Mouse (Mus musculus) splenic B cell, adult 2 months (primary cell): ENCODE data around the gene Hmga1b.
"Not testable (repeated sequence)": the region's sequence is repeated elsewhere in the genome, so short reads cannot be mapped to it uniquely, and the experiment has no call there.

Experiments
- DNase-seq: peaks from one replicate; pipeline ENCODE4 v3.0.0-alpha.2; 2011; ENCODE audit warnings: low read depth, low spot score
- H3K27me3 ChIP-seq: 2 replicates; pipeline ENCODE4 v1.6.1; 2012; ENCODE audit warnings: mild to moderate bottlenecking, low read length, moderate library complexity, mixed read lengths; ENCODE audit not compliant: control insufficient read depth, poor library complexity, insufficient read depth, severe bottlenecking
- H3K36me3 ChIP-seq: 2 replicates; pipeline ENCODE4 v1.6.1; 2012; ENCODE audit warnings: mild to moderate bottlenecking, low read length, moderate library complexity, mixed read lengths; ENCODE audit not compliant: control insufficient read depth, poor library complexity, insufficient read depth, severe bottlenecking

Gene Hmga1b

GRCm38 (mm10) chr11:120762672-120763041 is at the start of gene Hmga1b:
Hmga1b (plus strand) TSS chr11:120762794.
- H3K36me3 ChIP-seq, DNase-seq, H3K27me3 ChIP-seq: not testable (repeated sequence)

DNA sequence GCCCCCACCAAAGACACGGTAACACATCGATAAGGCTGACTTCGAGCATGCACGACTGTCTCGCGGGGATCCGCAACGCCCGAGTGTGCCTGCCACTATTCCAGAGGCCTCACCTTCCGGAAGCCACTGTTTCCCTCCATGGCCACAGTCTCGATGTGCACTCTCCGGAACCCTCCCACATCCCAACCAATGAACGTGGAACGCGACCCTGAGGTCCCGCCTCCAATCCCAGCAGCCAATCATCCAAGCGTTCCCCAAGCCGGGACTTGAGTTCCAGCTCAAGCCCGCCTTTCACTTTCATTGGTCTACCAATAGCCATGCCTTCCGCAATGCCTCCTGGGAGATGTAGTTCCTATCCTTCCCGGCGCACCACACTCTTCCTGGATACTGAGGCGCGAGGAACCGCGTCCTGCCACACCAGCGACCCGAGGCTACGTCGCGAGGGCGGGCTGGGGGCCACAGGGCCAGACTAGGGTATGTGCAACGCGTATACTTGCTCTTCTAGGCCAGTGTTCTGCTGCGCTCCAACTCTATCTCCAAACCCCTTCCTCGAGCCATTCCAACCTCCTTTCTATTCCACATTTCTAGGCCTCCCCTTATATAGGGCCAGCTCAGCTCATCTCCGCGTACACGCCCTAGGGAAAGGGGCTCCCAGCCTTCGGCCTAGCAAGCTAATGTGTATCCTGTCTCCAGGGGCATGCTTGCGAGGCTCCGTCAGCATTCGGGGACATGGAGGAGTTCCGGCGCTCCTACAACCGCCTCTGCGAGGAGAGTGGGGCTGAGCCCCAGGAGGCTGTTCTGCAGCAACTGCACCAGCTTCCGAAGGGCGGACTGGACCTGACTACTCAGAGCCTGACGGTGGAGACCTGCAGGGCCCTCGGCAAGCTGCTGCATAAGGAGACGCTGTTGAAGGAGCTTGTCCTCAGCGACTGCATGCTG is 48.7 kb upstream of the Hmga1b start, which contains the start of the genes Cenpx and Lrrc45:
TSS of gene Cenpx (minus strand) at position 159 of the 939 bp plus-strand sequence.
TSS of gene Lrrc45 (plus strand) at position 346 of the 939 bp plus-strand sequence.
- DNase-seq: peak; percentile 97
- no peaks in the 10 kb centered on the region for H3K27me3 ChIP-seq
- peaks cover 3% of the 10 kb centered on the region for H3K36me3 ChIP-seq

GRCm38 (mm10) chr11:120714546-120714945 is 48.0 kb upstream of the Hmga1b start:
- no peak for DNase-seq
- peaks cover 3% of the 10 kb centered on the region for H3K36me3 ChIP-seq
- no peaks in the 10 kb centered on the region for H3K27me3 ChIP-seq

- Histone ChIP-seq H3K36me3 (peaks cover 3% of the 10 kb centered on the region), H3K27me3 (no peaks in the 10 kb centered on the region)
- DNase-seq: no peak
These were observed 47.5 kb upstream of the Hmga1b start for GRCm38 (mm10) chr11:120715131-120715530.

- Histone ChIP-seq H3K36me3 (peaks cover 3% of the 10 kb centered on the region), H3K27me3 (no peaks in the 10 kb centered on the region)
- DNase-seq: no peak
These were observed 43.4 kb upstream of the Hmga1b start for GRCm38 (mm10) chr11:120719242-120719641.

DNA sequence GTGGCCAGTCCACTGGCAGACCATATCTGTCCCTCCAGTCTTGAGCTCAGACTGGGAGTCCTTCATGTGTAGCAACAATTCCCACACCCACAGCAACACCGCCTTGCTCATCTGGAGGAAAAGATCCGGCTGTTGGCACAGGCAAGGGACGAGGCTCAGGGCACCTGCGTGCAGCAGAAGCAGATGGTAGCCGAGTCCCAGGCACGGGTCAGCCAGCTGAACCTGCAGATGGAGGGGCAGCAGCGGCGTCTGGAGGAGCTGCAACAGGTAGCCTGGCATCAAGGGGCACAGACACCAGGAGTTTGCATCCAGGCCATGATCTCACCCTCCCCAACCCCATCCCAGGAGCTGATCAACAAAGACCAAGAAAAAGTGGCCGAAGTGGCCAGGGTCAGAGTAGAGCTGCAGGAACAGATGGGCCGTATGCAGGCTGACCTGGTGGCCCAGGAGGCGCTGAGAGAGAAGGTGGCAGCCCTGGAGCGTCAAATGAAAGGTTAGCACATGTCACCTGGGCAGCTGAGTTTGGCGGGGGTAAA is 42.7 kb upstream of the Hmga1b start:
- DNase-seq: no peak
- peaks cover 3% of the 10 kb centered on the region for H3K36me3 ChIP-seq
- no peaks in the 10 kb centered on the region for H3K27me3 ChIP-seq

DNA sequence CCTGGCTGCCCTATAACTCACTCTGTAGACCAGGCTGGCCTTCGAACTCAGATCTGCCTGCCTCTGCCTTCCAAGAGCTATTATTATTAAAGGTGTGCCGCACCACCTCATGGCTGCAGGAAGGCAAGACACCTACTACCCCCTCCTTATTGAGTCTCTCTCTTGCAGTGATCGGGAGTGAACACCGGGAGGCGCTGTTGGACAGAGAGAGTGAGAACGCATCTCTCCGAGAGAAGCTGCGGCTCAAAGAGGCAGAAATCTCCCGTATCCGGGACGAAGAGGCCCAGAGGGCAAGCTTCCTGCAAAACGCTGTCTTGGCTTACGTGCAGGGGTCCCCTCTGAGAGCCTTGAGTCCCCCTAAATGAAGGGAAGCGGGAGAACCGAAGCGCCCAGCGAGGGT is 42.1 kb upstream of the Hmga1b start:
- Histone ChIP-seq H3K36me3 (peaks cover 3% of the 10 kb centered on the region), H3K27me3 (no peaks in the 10 kb centered on the region)
- DNase-seq: peak; percentile 94

- no peaks in the 10 kb centered on the region for H3K27me3 ChIP-seq
- DNase-seq: peak; percentile 42
- peaks cover 3% of the 10 kb centered on the region for H3K36me3 ChIP-seq
These were observed 41.2 kb upstream of the Hmga1b start, which contains the start of gene Rac3 for GRCm38 (mm10) chr11:120721124-120722066. Rac3 (plus strand) TSS chr11:120721470.

DNA sequence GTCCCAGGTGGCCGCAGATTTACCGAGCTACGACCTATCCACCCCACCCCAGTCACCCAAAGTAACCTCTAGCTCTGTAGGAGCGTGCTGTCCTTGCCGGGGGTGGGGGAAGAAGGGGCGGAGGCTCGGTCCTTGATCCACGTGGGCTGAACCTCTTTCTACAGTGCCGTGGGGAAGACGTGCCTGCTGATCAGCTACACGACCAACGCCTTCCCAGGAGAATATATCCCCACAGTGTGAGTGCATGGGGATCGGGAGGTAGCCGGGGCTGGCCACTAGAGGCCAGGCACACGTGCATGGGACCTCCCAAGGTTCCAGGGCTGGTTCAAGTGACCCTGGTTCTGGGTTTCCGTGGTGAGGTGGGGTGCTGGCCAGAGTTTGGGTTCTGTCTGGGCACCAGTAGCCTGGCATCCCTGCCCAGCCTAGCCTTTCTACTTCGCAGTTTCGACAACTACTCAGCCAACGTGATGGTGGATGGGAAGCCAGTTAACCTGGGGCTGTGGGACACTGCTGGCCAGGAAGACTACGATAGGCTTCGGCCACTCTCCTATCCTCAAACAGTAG is 40.4 kb upstream of the Hmga1b start:
- no peaks in the 10 kb centered on the region for H3K27me3 ChIP-seq
- peaks cover 3% of the 10 kb centered on the region for H3K36me3 ChIP-seq
- DNase-seq: no peak

DNA sequence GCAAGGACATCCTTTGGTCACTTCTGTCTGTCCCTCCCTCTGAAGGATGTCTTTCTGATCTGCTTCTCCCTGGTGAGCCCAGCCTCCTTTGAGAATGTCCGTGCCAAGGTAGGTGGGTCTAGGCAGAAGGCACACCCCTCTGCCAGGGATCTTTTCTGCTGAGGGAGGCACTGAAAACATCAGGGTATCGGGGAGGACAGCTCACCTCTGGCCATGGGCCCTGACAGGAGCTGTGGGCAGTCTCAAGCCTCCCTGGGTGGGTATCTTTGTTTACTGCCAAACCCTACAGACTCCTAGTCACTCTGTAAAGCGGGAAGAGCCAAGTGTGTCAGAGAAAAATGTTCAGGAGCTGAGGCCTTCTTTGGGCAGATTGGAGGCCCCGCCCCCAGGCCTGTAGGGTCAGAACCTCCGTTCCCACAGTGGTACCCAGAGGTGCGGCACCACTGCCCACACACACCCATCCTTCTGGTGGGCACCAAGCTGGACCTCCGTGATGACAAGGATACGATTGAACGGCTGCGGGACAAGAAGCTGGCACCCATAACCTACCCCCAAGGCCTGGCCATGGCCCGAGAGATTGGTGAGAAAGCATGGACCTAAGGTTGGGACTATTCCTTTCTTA is 39.7 kb upstream of the Hmga1b start:
- H3K36me3 ChIP-seq: peaks cover under 1% of the 10 kb centered on the region
- H3K27me3 ChIP-seq: no peaks in the 10 kb centered on the region
- DNase-seq: no peak

GRCm38 (mm10) chr11:120723509-120723908 is 39.1 kb upstream of the Hmga1b start:
- DNase-seq: no peak

GRCm38 (mm10) chr11:120726243-120727168 is 36.1 kb upstream of the Hmga1b start:
- H3K36me3 ChIP-seq: no peaks in the 10 kb centered on the region
- H3K27me3 ChIP-seq: no peaks in the 10 kb centered on the region
- no peak for DNase-seq

More at GRCm38 (mm10) chr11:120723509-120723908, 39.1 kb upstream of the Hmga1b start:
- Histone ChIP-seq H3K36me3 (no peaks in the 10 kb centered on the region), H3K27me3 (no peaks in the 10 kb centered on the region)

GRCm38 (mm10) chr11:120727169-120727527 is 35.4 kb upstream of the Hmga1b start, which contains the start of gene Dcxr:
Dcxr (minus strand) TSS chr11:120727281.
- Histone ChIP-seq H3K36me3 (no peaks in the 10 kb centered on the region), H3K27me3 (no peaks in the 10 kb centered on the region)
- DNase-seq: peak; percentile 88
